Mouse (Mus musculus) myocyte (in vitro differentiated cells): ENCODE measurements at regions not wholly inside any gene's neighbourhood (a gene's known extent, or its start where the extent isn't known, plus 50 kb on each side); places are given as distances from the start of the nearest gene placed in this dataset.

Experiments used
- CEBPB ChIP-seq: IDR thresholded peaks from 2 replicates; pipeline ENCODE4 v1.6.1; 2011; ENCODE audit warnings: mild to moderate bottlenecking, moderate library complexity; ENCODE audit not compliant: poor library complexity, insufficient read depth, severe bottlenecking
- E2F4 ChIP-seq: IDR thresholded peaks from one replicate; pipeline ENCODE4 v1.6.1; 2011; ENCODE audit warnings: mild to moderate bottlenecking, control low read depth, moderate library complexity; ENCODE audit not compliant: insufficient read depth
- MAX ChIP-seq: IDR thresholded peaks from one replicate; pipeline ENCODE4 v1.6.1; 2011; ENCODE audit warnings: low read depth, mild to moderate bottlenecking, control low read depth
- MYOD1 ChIP-seq, 3 experiments: IDR thresholded peaks; one replicate each; pipeline ENCODE4 v1.6.1; 2011; ENCODE audit warnings: control low read depth in 2 of 3, low read depth in 2 of 3, mild to moderate bottlenecking in 2 of 3, moderate library complexity in 1 of 3; ENCODE audit not compliant: insufficient read length in 2 of 3, control insufficient read depth in 1 of 3
- MYOG ChIP-seq, 3 experiments: IDR thresholded peaks; one replicate each; pipeline ENCODE4 v1.6.1; 2011; ENCODE audit warnings: control low read depth in 2 of 3, low read depth in 2 of 3, mild to moderate bottlenecking in 2 of 3; ENCODE audit not compliant: insufficient read length in 2 of 3, control insufficient read depth in 1 of 3, insufficient read depth in 1 of 3
- POLR2A ChIP-seq: IDR thresholded peaks from one replicate; pipeline ENCODE4 v1.6.1; 2011; ENCODE audit warnings: low read depth, mild to moderate bottlenecking, control low read depth, moderate library complexity; ENCODE audit not compliant: insufficient read length
- POLR2AphosphoS2 ChIP-seq: IDR thresholded peaks from one replicate; pipeline ENCODE4 v1.6.1; 2011; ENCODE audit warnings: low read depth, control low read depth; ENCODE audit not compliant: insufficient read length
- REST ChIP-seq: IDR thresholded peaks from one replicate; pipeline ENCODE4 v1.6.1; 2011; ENCODE audit warnings: mild to moderate bottlenecking, control low read depth, moderate library complexity; ENCODE audit not compliant: insufficient read depth, insufficient read length
- TCF12 ChIP-seq: IDR thresholded peaks from one replicate; pipeline ENCODE4 v1.6.1; 2011; ENCODE audit warnings: mild to moderate bottlenecking, control low read depth; ENCODE audit not compliant: poor library complexity, insufficient read depth, severe bottlenecking
- TCF3 ChIP-seq: IDR thresholded peaks from one replicate; pipeline ENCODE4 v1.6.1; 2011; ENCODE audit warnings: low read depth, control low read depth; ENCODE audit not compliant: insufficient read length
- USF1 ChIP-seq: IDR thresholded peaks from one replicate; pipeline ENCODE4 v1.6.1; 2011; ENCODE audit warnings: low read depth, mild to moderate bottlenecking, control low read depth, moderate library complexity

- TF ChIP-seq POLR2A (no peak), MAX (no peak), CEBPB (no peak; the same call in 1 of the 2 replicates), TCF3 (no peak), TCF12 (no peak), POLR2AphosphoS2 (no peak), REST (no peak), MYOD1 (IDR thresholded peaks at IDR 0.05; ENCODE audit: control insufficient read depth in 1 of 3, insufficient read length in 2 of 3, low read depth in 2 of 3) (no peak), E2F4 (no peak), MYOG (IDR thresholded peaks at IDR 0.05; ENCODE audit: control insufficient read depth in 1 of 3, insufficient read depth in 1 of 3, insufficient read length in 2 of 3, low read depth in 2 of 3) (no peak), USF1 (no peak)
Measured at GRCm38 (mm10) chr2:146792844-146793420, 62.7 kb upstream of the Kiz start.
